Mouse (Mus musculus): Measurements from ENCODE around the gene Ercc6. TPM values are rescaled to one million over a fixed set of nuclear protein-coding genes. Genes with fewer than 3 reads are reported as not detected.

Ercc6 gene
- total RNA-seq, 2 experiments from 2014 or later = 18.9 to 20.5 TPM

GRCm38 (mm10) chr14:32561428-32561827 lies 48.1 kb downstream of the Ercc6 start:
- DNase-seq (ENCODE audit: low spot score in 2 of 2) = no peak

GRCm38 (mm10) chr14:32563661-32564060 lies 50.3 kb downstream of the Ercc6 start:
- no peak for DNase-seq (ENCODE audit: low spot score in 2 of 2)

DNA sequence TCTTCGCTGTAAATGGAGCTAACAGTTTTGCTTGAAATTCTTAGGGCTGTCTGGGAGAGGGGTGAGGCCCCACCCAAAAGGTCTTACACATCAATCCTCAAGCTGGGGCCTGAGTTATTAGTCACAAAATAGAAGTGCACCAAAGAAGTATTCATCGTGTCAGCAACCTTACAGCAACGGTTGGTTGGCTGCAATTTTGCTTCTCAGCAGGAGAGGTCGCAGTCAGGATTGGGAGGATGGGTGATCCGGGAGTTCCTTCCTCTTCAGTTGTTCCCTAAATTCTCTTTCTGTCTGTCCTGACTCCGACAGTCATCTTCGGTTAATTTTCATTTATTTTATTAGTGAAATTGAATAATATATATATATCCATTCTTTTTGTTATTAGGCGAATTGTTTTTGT lies 59.2 kb downstream of the Ercc6 start:
- DNase-seq (ENCODE audit: low spot score in 2 of 2) = no peak

DNA sequence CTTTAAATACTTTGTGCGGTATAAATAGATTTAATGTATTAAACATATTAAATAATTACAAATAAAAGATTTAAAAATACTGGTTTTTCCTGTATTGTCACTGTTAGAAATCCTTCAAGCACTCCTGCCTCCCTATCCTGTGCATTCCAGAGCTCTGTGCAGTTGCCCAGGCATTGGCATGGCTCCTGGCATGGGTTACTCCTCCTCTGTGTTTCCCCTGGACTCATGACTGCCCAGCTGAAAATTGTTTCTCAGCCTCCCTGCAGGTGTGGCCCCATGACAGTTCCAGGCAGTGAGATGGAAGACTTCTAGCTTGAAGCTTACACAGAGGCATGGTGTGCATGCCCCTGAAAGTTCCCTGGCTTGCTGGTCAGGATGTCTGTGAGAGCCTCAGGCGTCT lies 65.1 kb downstream of the Ercc6 start:
- DNase-seq (ENCODE audit: low spot score in 2 of 2) = no peak

DNA sequence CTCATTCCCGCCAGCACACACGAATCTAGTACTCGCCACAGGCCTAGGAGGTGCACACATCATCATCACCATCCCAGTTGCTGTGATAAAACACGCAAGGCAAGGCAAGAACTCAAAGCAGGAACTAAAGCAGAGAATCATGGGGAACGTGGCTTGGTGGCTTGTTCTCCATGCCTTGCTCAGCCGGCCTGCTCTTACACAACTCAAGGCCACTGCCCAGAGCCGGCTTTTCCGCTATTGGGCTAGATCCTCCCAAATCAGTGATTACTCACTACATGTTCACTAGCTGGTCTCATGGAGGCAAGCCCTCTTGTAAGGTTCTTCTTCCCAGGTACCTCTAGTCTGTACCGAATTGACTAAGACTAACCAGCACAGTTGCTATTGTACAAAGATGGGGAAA lies 70.4 kb downstream of the Ercc6 start:
- DNase-seq (ENCODE audit: low spot score in 2 of 2) = no peak

DNA sequence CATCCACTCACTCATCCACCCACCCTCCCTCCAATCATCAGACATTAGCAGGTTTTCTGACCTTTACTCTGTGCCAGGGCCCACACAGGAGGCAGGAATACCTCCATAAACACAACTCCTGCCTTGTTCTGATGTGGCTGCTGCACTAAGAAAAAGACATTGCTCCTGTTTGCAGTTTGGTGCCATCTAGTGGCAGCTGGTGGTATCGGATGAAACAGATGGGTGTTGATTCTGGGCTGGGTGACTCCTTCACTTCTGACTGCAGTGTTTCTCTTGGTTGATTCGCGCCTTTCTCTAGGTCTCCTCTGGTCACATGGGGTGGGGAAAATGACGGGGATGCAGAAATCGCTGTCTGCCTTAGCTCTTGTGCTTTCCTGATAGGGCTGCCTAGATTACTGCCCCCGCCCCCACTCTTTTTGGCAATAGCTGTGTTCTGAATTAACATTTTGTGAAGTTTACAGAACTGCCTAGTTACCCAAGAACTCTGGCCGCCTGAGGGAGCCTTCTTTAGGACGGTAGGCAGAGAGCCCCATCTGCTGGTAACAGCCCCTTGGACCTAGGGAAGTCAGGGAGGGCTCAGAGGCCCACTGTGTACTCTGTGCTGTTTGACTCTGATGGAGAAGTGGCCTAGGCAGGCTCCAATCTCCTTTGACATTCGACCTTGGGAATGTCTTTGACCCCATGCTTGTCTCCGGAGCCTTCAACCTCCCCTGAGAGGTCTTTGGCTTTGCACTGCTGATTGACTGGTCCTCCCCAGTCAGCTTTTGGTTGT lies 73.9 kb downstream of the Ercc6 start:
- peak; percentile 80 to 87 for DNase-seq (ENCODE audit: low spot score in 2 of 2)

DNA sequence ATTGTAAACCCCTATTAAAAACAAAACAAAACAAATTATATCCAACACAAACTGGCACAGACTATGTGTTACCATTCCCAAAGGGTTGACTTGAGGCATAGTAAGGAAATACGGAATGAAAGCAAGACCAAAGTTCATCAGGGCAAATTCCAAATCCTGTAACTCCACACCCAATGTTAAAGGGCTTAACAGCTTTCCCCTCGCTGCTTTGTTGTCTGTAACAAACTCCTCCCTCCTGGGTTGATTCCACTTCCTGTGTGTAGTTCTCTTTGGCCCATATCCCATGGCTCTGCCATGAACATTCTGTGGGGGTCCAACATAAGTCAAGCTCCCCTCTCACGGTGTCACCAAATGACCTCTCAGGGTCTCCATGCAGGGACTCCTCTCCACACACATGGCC lies 77.1 kb downstream of the Ercc6 start:
- no peak for DNase-seq (ENCODE audit: low spot score in 2 of 2)

DNA sequence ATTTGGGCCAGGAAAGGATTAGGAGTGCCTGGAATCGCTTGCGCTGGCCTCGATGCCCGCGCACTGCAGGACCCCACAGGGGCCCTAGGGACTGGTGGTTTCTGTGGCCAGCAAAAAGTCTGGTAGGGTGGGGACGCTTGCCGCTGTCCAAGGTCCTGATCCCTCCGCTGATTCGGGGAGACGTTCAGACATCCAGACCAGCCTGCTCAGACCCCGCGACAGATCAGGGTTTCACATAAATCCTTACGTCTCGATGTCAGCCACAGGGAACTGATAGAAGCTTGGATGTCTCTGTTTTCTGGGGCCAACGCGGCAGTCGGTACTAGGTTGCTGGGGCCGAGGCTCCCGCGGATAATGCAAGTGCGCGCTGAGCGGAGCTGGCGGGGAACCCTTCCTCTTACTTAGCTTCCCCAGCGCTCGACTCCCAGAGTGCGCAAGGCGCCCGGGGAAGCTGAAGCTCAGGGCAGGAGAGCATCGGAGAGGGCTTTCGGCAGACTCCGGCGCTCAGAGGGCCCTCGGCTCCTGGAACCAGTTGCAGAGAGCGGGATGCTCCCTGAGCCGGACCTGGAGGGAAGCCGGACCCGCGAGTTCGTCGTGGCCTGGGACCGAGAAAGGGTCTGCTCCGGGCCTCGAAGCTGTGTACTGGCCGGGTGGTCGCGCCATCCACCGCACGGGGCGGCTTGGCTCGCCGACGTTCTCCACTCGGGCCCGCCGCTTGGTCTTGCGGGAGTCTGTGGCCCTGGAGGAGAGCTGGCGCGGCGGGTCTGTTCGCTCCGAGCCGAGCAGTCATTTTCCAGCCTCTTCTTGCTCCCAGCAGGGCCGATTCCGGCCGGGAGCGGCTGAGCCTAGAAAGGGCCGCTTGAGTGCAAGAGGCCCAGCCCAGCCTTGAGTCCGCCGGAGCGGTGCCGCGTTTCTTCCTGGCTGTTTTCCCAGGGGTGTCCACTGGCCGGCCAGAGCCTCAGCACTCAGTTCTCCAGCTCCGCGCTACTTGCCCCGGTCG lies 84.2 kb downstream of the Ercc6 start:
- DNase-seq (ENCODE audit: low spot score in 2 of 2) = peak in 1 of 2 experiments; percentile 41

- DNase-seq (ENCODE audit: low spot score in 2 of 2) = no peak
These were observed 85.3 kb downstream of the Ercc6 start for GRCm38 (mm10) chr14:32598437-32599219.

GRCm38 (mm10) chr14:32599290-32600041 lies 86.1 kb downstream of the Ercc6 start, which contains the start of gene Prrxl1:
Gene Prrxl1, plus strand, starts transcription at chr14:32599407.
- no peak for DNase-seq (ENCODE audit: low spot score in 2 of 2)

GRCm38 (mm10) chr14:32600110-32600509 lies 86.8 kb downstream of the Ercc6 start:
- no peak for DNase-seq (ENCODE audit: low spot score in 2 of 2)

DNA sequence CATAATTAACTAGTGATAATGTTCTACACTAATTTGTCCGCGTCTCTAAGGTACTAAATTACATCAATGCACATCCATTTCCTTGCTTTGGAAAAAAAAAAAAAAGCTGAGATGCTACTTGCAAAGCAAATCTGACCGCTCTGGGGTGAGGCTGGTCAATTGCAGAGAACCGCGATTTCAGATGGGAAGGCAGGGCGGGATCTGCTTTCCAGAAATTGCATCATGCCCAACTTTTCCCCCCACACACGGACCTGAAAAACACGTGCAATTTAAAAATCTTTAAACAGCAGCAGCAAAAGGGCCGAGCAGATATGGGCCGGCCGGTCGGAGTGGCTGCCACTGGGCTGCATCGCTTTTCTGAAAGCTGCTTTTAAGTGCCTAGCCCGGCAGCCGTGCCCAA lies 92.2 kb downstream of the Ercc6 start:
- DNase-seq (ENCODE audit: low spot score in 2 of 2) = no peak

GRCm38 (mm10) chr14:32606316-32606715 lies 93.0 kb downstream of the Ercc6 start:
- DNase-seq (ENCODE audit: low spot score in 2 of 2) = no peak

DNA sequence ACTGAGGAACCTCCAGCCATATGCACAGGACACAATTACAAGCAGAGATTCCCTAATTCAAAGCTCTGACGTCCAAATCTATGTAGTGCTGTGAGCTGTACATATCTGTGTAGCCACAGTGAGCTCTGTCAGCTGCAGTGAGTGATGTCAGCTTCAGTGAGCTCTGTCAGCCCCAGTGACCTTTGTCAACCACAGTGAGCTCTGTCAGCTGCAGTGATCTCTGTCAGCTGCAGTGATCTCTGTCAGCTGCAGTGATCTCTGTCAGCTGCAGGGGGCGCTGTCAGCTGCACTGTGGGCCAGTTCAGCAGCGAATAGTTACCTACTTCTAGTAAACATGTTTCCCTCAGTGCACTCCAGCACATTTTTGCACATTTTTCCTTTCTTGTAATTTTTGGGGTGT lies 96.1 kb downstream of the Ercc6 start:
- DNase-seq (ENCODE audit: low spot score in 2 of 2) = peak; percentile 17 to 57

- no peak for DNase-seq (ENCODE audit: low spot score in 2 of 2)
These were observed 103.9 kb downstream of the Ercc6 start for GRCm38 (mm10) chr14:32617253-32617652.

- no peak for DNase-seq (ENCODE audit: low spot score in 2 of 2)
These were observed 110.9 kb downstream of the Ercc6 start for GRCm38 (mm10) chr14:32624245-32624644.

GRCm38 (mm10) chr14:32624811-32625210 lies 111.5 kb downstream of the Ercc6 start:
- DNase-seq (ENCODE audit: low spot score in 2 of 2) = no peak

- DNase-seq (ENCODE audit: low spot score in 2 of 2) = no peak
These were observed 114.0 kb downstream of the Ercc6 start for GRCm38 (mm10) chr14:32627271-32627670.

GRCm38 (mm10) chr14:32628584-32628983 lies 115.3 kb downstream of the Ercc6 start:
- peak in 1 of 2 experiments; percentile 13 for DNase-seq (ENCODE audit: low spot score in 2 of 2)

All from layer of hippocampus, postnatal 14 days (tissue).